Mouse (Mus musculus) liver, postnatal 0 days (tissue): ENCODE data around the gene Dtnb.

Source experiments
- CTCF ChIP-seq: sonication (generic); IDR thresholded peaks from 2 replicates; pipeline ENCODE4 v1.5.1; 2016; ENCODE audit warnings: antibody characterized with exemption, low read depth
- EP300 ChIP-seq: IDR thresholded peaks from 2 replicates; pipeline ENCODE4 v1.6.1; 2016; ENCODE audit warnings: antibody characterized with exemption, low read depth, mild to moderate bottlenecking

DNA sequence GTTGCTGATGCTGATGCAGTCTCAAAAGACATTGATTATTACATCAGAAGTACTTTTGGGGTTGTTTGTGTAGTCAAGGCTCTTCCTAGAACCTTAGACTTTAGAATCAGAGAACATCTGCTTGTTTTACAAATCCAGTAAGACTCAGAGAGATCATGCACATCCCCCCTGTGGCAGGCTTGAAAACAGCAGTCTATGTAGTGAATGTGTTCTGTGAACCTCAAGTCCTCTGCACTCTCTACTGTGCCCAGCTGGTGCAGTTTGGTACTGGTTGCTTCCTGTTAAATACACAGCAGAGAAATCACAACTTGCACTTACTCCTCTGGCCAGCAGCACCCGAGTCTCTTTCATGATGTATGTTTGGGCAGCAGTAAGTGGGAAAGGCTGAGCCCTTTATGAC, 11.6 kb upstream of the Dtnb start:
- TF ChIP-seq CTCF (peak; percentile 62), EP300 (no peak)
